Mouse (Mus musculus) limb, embryonic 13.5 days (tissue): Measurements from ENCODE around the gene Grb2. TPM values are rescaled to one million over a fixed set of nuclear protein-coding genes. Genes with fewer than 3 reads are reported as not detected.
A peak's percentile ranks its signal among the peaks of the same experiment; 100 is the strongest.

ENCODE experiments used
- ATAC-seq: fragments of 200-750 bp; cut with Nextera tagmentation; 2 replicates; pipeline ENCODE4 v1.8.0; 2017; ENCODE audit warnings: low read depth, moderate number of reproducible peaks, moderate TSS enrichment; ENCODE audit not compliant: low FRiP score
- H3K27ac ChIP-seq: fragments of 300-500 bp; sonication (generic); 2 replicates; pipeline ENCODE4 v1.5.1; 2015; ENCODE audit warnings: inconsistent platforms, mild to moderate bottlenecking, moderate library complexity
- H3K27me3 ChIP-seq: fragments of 300-500 bp; sonication (generic); 2 replicates; pipeline ENCODE4 v1.6.1; 2015; ENCODE audit warnings: mild to moderate bottlenecking, inconsistent platforms
- H3K36me3 ChIP-seq: fragments of 300-500 bp; sonication (generic); 2 replicates; pipeline ENCODE4 v1.6.1; 2015; ENCODE audit warnings: inconsistent platforms, mild to moderate bottlenecking, moderate library complexity
- H3K4me1 ChIP-seq: fragments of 300-500 bp; sonication (generic); 2 replicates; pipeline ENCODE4 v1.6.1; 2015; ENCODE audit warnings: inconsistent platforms
- H3K4me2 ChIP-seq: fragments of 300-500 bp; sonication (generic); replicated peaks from 2 replicates; pipeline ENCODE4 v1.6.1; 2015; ENCODE audit warnings: inconsistent platforms, mild to moderate bottlenecking, moderate library complexity
- H3K4me3 ChIP-seq: fragments of 300-500 bp; sonication (generic); 2 replicates; pipeline ENCODE4 v1.5.1; 2015; ENCODE audit warnings: moderate library complexity, mild to moderate bottlenecking, inconsistent platforms
- H3K9ac ChIP-seq: fragments of 300-500 bp; sonication (generic); 2 replicates; pipeline ENCODE4 v1.6.1; 2015; ENCODE audit warnings: mild to moderate bottlenecking, inconsistent platforms
- H3K9me3 ChIP-seq: fragments of 300-500 bp; sonication (generic); 2 replicates; pipeline ENCODE4 v1.6.1; 2016; ENCODE audit warnings: inconsistent platforms
- WGBS: fragments of 180-500 bp; shearing (Covaris S2); methylation state at CpG from one replicate; pipeline ENCODE4 v1.1.7; 2015; 5-methylcytosine and 5-hydroxymethylcytosine counted together
- polyA plus RNA-seq: library from polyadenylated mRNA; unstranded; fragments of >200 nt; fragmentation: Nextera tagmentation; extraction: Ambion mirVana; gene quantifications from 2 replicates; pipeline ENCODE4 v1.2.1, GENCODE M21; 2015

The Grb2 gene
- polyA plus RNA-seq, result 96.5 and 102 TPM in 2 replicates

GRCm38 (mm10) chr11:115708209-115708876 lies at the start of gene Grb2:
Gene Grb2 (minus strand): TSS chr11:115708597.
- no peaks in the 10 kb centered on the region for H3K27me3 ChIP-seq
- peak within 1 kb of the TSS; percentile 90 for H3K27ac ChIP-seq
- under 1% methylated on average over 60 of the region's 91 CpGs for WGBS
- peak within 1 kb of the TSS; percentile 97 for H3K9ac ChIP-seq
- H3K4me3 ChIP-seq, result peak within 1 kb of the TSS; percentile 99
- peak within 1 kb of the TSS; percentile 90 for H3K4me2 ChIP-seq
- no peaks in the 10 kb centered on the region for H3K36me3 ChIP-seq
- no peaks in the 10 kb centered on the region for H3K9me3 ChIP-seq
- peaks cover 27% of the 10 kb centered on the region for H3K4me1 ChIP-seq
- ATAC-seq, result peak; percentile 95

GRCm38 (mm10) chr11:115753485-115753884 lies 45.1 kb upstream of the Grb2 start:
- Histone ChIP-seq H3K4me2 (no peak overlapping the region), H3K4me3 (no peak overlapping the region), H3K4me1 (no peaks in the 10 kb centered on the region), H3K9me3 (no peaks in the 10 kb centered on the region), H3K36me3 (no peaks in the 10 kb centered on the region), H3K9ac (no peak overlapping the region), H3K27ac (no peak overlapping the region), H3K27me3 (no peaks in the 10 kb centered on the region)
- WGBS, result 78% methylated on average over 4 of the region's 4 CpGs
- ATAC-seq, result no peak

GRCm38 (mm10) chr11:115752653-115753052 lies 44.3 kb upstream of the Grb2 start:
- Histone ChIP-seq H3K27me3 (no peaks in the 10 kb centered on the region), H3K9ac (no peak overlapping the region), H3K4me1 (no peaks in the 10 kb centered on the region), H3K9me3 (no peaks in the 10 kb centered on the region), H3K4me2 (no peak overlapping the region), H3K4me3 (no peak overlapping the region), H3K27ac (no peak overlapping the region), H3K36me3 (no peaks in the 10 kb centered on the region)
- no peak for ATAC-seq
- 79% methylated on average over 7 of the region's 7 CpGs for WGBS

GRCm38 (mm10) chr11:115751725-115752124 lies 43.3 kb upstream of the Grb2 start:
- H3K4me1 ChIP-seq, result no peaks in the 10 kb centered on the region
- H3K9me3 ChIP-seq, result no peaks in the 10 kb centered on the region
- no peak for ATAC-seq
- H3K27ac ChIP-seq, result no peak overlapping the region
- H3K36me3 ChIP-seq, result no peaks in the 10 kb centered on the region
- H3K4me2 ChIP-seq, result no peak overlapping the region
- WGBS, result 64% methylated on average over 2 of the region's 2 CpGs
- no peak overlapping the region for H3K9ac ChIP-seq
- no peaks in the 10 kb centered on the region for H3K27me3 ChIP-seq
- no peak overlapping the region for H3K4me3 ChIP-seq

GRCm38 (mm10) chr11:115749834-115750233 lies 41.4 kb upstream of the Grb2 start:
- Histone ChIP-seq H3K4me1 (no peaks in the 10 kb centered on the region), H3K27ac (no peak overlapping the region), H3K9ac (no peak overlapping the region), H3K27me3 (no peaks in the 10 kb centered on the region), H3K4me3 (no peak overlapping the region), H3K36me3 (no peaks in the 10 kb centered on the region), H3K9me3 (no peaks in the 10 kb centered on the region), H3K4me2 (no peak overlapping the region)
- 92% methylated on average over 5 of the region's 5 CpGs for WGBS
- no peak for ATAC-seq

- H3K4me1 ChIP-seq, result 0 out of 2 replicates have a peak, but pooled peaks cover 5% of the 10 kb centered on the region
- no peak for ATAC-seq
- no peaks in the 10 kb centered on the region for H3K36me3 ChIP-seq
- H3K27ac ChIP-seq, result no peak overlapping the region
- peak overlapping the region; percentile 47 for H3K4me2 ChIP-seq
- no peak overlapping the region for H3K9ac ChIP-seq
- no peaks in the 10 kb centered on the region for H3K9me3 ChIP-seq
- H3K27me3 ChIP-seq, result no peaks in the 10 kb centered on the region
- 10% methylated on average over 8 of the region's 15 CpGs for WGBS
- peak overlapping the region; percentile 14 for H3K4me3 ChIP-seq
Observed at GRCm38 (mm10) chr11:115747351-115747750, 39.0 kb upstream of the Grb2 start.

GRCm38 (mm10) chr11:115746762-115747161 lies 38.4 kb upstream of the Grb2 start:
- no peaks in the 10 kb centered on the region for H3K9me3 ChIP-seq
- no peak overlapping the region for H3K27ac ChIP-seq
- H3K9ac ChIP-seq, result no peak overlapping the region
- 66% methylated on average over 8 of the region's 8 CpGs for WGBS
- no peak for ATAC-seq
- H3K4me1 ChIP-seq, result 0 out of 2 replicates have a peak, but pooled peaks cover 5% of the 10 kb centered on the region
- peak overlapping the region; percentile 47 for H3K4me2 ChIP-seq
- peak overlapping the region; percentile 14; the same call in 1 of the 2 replicates for H3K4me3 ChIP-seq
- H3K27me3 ChIP-seq, result no peaks in the 10 kb centered on the region
- H3K36me3 ChIP-seq, result no peaks in the 10 kb centered on the region

- H3K4me3 ChIP-seq, result no peak overlapping the region
- H3K9ac ChIP-seq, result no peak overlapping the region
- 82% methylated on average over 1 of the region's 1 CpGs for WGBS
- no peaks in the 10 kb centered on the region for H3K9me3 ChIP-seq
- H3K36me3 ChIP-seq, result no peaks in the 10 kb centered on the region
- no peak overlapping the region for H3K4me2 ChIP-seq
- no peak for ATAC-seq
- no peak overlapping the region for H3K27ac ChIP-seq
- no peaks in the 10 kb centered on the region for H3K27me3 ChIP-seq
- H3K4me1 ChIP-seq, result 0 out of 2 replicates have a peak, but pooled peaks cover 5% of the 10 kb centered on the region
Observed at GRCm38 (mm10) chr11:115746109-115746508, 37.7 kb upstream of the Grb2 start.

- H3K9me3 ChIP-seq, result no peaks in the 10 kb centered on the region
- 0 out of 2 replicates have a peak, but pooled peaks cover 5% of the 10 kb centered on the region for H3K4me1 ChIP-seq
- no peaks in the 10 kb centered on the region for H3K27me3 ChIP-seq
- no peak overlapping the region for H3K4me3 ChIP-seq
- H3K27ac ChIP-seq, result no peak overlapping the region
- 79% methylated on average over 5 of the region's 5 CpGs for WGBS
- H3K4me2 ChIP-seq, result no peak overlapping the region
- no peaks in the 10 kb centered on the region for H3K36me3 ChIP-seq
- no peak overlapping the region for H3K9ac ChIP-seq
- no peak for ATAC-seq
Observed at GRCm38 (mm10) chr11:115744385-115744784, 36.0 kb upstream of the Grb2 start.

GRCm38 (mm10) chr11:115742926-115743325 lies 34.5 kb upstream of the Grb2 start:
- Histone ChIP-seq H3K36me3 (no peaks in the 10 kb centered on the region), H3K4me1 (peaks cover 16% of the 10 kb centered on the region), H3K4me3 (no peak overlapping the region), H3K9ac (no peak overlapping the region), H3K4me2 (no peak overlapping the region), H3K27me3 (no peaks in the 10 kb centered on the region), H3K27ac (no peak overlapping the region), H3K9me3 (no peaks in the 10 kb centered on the region)
- WGBS, result 81% methylated on average over 9 of the region's 9 CpGs
- ATAC-seq, result no peak

GRCm38 (mm10) chr11:115741070-115741469 lies 32.7 kb upstream of the Grb2 start:
- 87% methylated on average over 11 of the region's 11 CpGs for WGBS
- ATAC-seq, result no peak
- Histone ChIP-seq H3K36me3 (no peaks in the 10 kb centered on the region), H3K27me3 (no peaks in the 10 kb centered on the region), H3K4me3 (no peak overlapping the region), H3K4me1 (peaks cover 19% of the 10 kb centered on the region), H3K27ac (no peak overlapping the region), H3K4me2 (no peak overlapping the region), H3K9ac (no peak overlapping the region), H3K9me3 (no peaks in the 10 kb centered on the region)

- Histone ChIP-seq H3K4me3 (no peak overlapping the region), H3K27ac (no peak overlapping the region; the same call in 1 of the 2 replicates), H3K27me3 (no peaks in the 10 kb centered on the region), H3K9ac (0 out of 2 replicates have a peak overlapping the region, but pooled peaks have one; percentile 19), H3K4me1 (peaks cover 20% of the 10 kb centered on the region), H3K9me3 (no peaks in the 10 kb centered on the region), H3K36me3 (no peaks in the 10 kb centered on the region), H3K4me2 (0 out of 2 replicates have a peak overlapping the region, but pooled peaks have one; percentile 1)
- no peak for ATAC-seq
- WGBS, result 27% methylated on average over 13 of the region's 13 CpGs
Observed at GRCm38 (mm10) chr11:115738275-115738885, 30.0 kb upstream of the Grb2 start.
